Mouse (Mus musculus) CH12.LX (cell line): ENCODE results near the gene Sphk1. TPM values are rescaled to one million over a fixed set of nuclear protein-coding genes. Genes with fewer than 3 reads are reported as not detected.
A peak's percentile ranks its signal among the peaks of the same experiment; 100 is the strongest.

Experiments used
- DNase-seq: peaks from one replicate; pipeline ENCODE4 v3.0.0-alpha.2; 2013; ENCODE audit errors: extremely low read depth
- H3K27ac ChIP-seq: 2 replicates; pipeline ENCODE4 v1.5.1; 2012; ENCODE audit warnings: low read depth, mild to moderate bottlenecking, control low read depth, moderate library complexity; ENCODE audit not compliant: insufficient read depth
- H3K27me3 ChIP-seq: replicated peaks from 2 replicates; pipeline ENCODE3; 2012; ENCODE audit warnings: inconsistent platforms
- H3K36me3 ChIP-seq, 2 experiments: replicated peaks in 1 of 2; 2 replicates each; pipeline versions ENCODE3 to v1.6.1; 2012; ENCODE audit warnings: inconsistent platforms in 1 of 2, low read length in 1 of 2, mild to moderate bottlenecking in 1 of 2, mixed read lengths in 1 of 2, moderate library complexity in 1 of 2; ENCODE audit not compliant: control insufficient read depth in 1 of 2, insufficient read depth in 1 of 2
- H3K4me1 ChIP-seq, 2 experiments: 2 replicates each; pipeline ENCODE4 v1.6.1; 2012; ENCODE audit warnings: inconsistent platforms in 1 of 2, moderate library complexity in 1 of 2; ENCODE audit not compliant: insufficient read depth in 2 of 2, control insufficient read depth in 1 of 2
- H3K4me2 ChIP-seq: 2 replicates; pipeline ENCODE4 v1.6.1; 2012; ENCODE audit warnings: low read depth, mild to moderate bottlenecking, control low read depth; ENCODE audit not compliant: poor library complexity, insufficient read depth, severe bottlenecking
- H3K4me3 ChIP-seq, 3 experiments: fragments of 150-350 bp in 1 of 3; sonication (generic) in 1 of 3; replicated peaks in 1 of 3; 2 replicates each; pipeline versions ENCODE3 to v1.5.1; 2011 to 2012; ENCODE audit warnings: low read depth in 2 of 3, low read length in 2 of 3, mild to moderate bottlenecking in 2 of 3, moderate library complexity in 2 of 3, control low read depth in 1 of 3, improper control_type of control experiment in 1 of 3, inconsistent platforms in 1 of 3, mixed read lengths in 1 of 3; ENCODE audit not compliant: poor library complexity in 1 of 3
- H3K79me2 ChIP-seq: replicated peaks from 2 replicates; pipeline ENCODE4 v1.6.1; 2012; ENCODE audit warnings: mild to moderate bottlenecking, moderate library complexity; ENCODE audit not compliant: control insufficient read depth, poor library complexity, insufficient read depth, severe bottlenecking; ENCODE audit errors: extremely low read depth
- H3K9ac ChIP-seq: 2 replicates; pipeline ENCODE4 v1.6.1; 2012; ENCODE audit warnings: low read depth, mild to moderate bottlenecking, control low read depth, moderate library complexity; ENCODE audit not compliant: insufficient read depth
- H3K9me3 ChIP-seq: replicated peaks from 2 replicates; pipeline ENCODE3; 2012; ENCODE audit warnings: low read length, inconsistent platforms, mixed read lengths
- BHLHE40 ChIP-seq: IDR thresholded peaks from 2 replicates; pipeline ENCODE4 v1.6.1; 2011; ENCODE audit warnings: mild to moderate bottlenecking, low read depth, low read length, improper control_type of control experiment
- CHD1 ChIP-seq: IDR thresholded peaks from 2 replicates; pipeline ENCODE4 v1.6.1; 2012; ENCODE audit warnings: low read depth, low read length, improper control_type of control experiment, inconsistent platforms
- CHD2 ChIP-seq: IDR thresholded peaks from 2 replicates; pipeline ENCODE4 v1.6.1; 2011; ENCODE audit warnings: low read length, improper control_type of control experiment
- CTCF ChIP-seq, 2 experiments: IDR thresholded peaks in 1 of 2; conservative IDR thresholded peaks in 1 of 2; 2 replicates each; pipeline ENCODE4 v1.5.1; 2011 to 2012; ENCODE audit warnings: low read depth in 2 of 2, low read length in 2 of 2, improper control_type of control experiment in 1 of 2, inconsistent platforms in 1 of 2, mild to moderate bottlenecking in 1 of 2, moderate library complexity in 1 of 2
- ELF1 ChIP-seq: IDR thresholded peaks from 2 replicates; pipeline ENCODE4 v1.6.1; 2014; ENCODE audit warnings: low read depth, mild to moderate bottlenecking, inconsistent platforms, low read length, improper control_type of control experiment
- EP300 ChIP-seq: IDR thresholded peaks from 2 replicates; pipeline ENCODE4 v1.6.1; 2011; ENCODE audit warnings: low read length, improper control_type of control experiment
- ETS1 ChIP-seq: conservative IDR thresholded peaks from 2 replicates; pipeline ENCODE4 v1.6.1; 2012; ENCODE audit warnings: low read depth, mild to moderate bottlenecking, inconsistent platforms, low read length, improper control_type of control experiment, moderate library complexity
- GABPA ChIP-seq: IDR thresholded peaks from 2 replicates; pipeline ENCODE4 v1.6.1; 2012; ENCODE audit warnings: low read depth, low read length, improper control_type of control experiment, inconsistent platforms; ENCODE audit not compliant: insufficient replicate concordance
- HCFC1 ChIP-seq: IDR thresholded peaks from 2 replicates; pipeline ENCODE4 v1.6.1; 2012; ENCODE audit warnings: low read depth, mild to moderate bottlenecking, inconsistent platforms, low read length, improper control_type of control experiment
- IRF4 ChIP-seq: IDR thresholded peaks from 2 replicates; pipeline ENCODE4 v1.6.1; 2014; ENCODE audit warnings: low read depth, mild to moderate bottlenecking, inconsistent platforms, low read length, improper control_type of control experiment
- JUN ChIP-seq: IDR thresholded peaks from 2 replicates; pipeline ENCODE4 v1.6.1; 2011; ENCODE audit warnings: low read depth, mild to moderate bottlenecking, low read length, improper control_type of control experiment, moderate library complexity; ENCODE audit not compliant: insufficient read depth
- JUND ChIP-seq: conservative IDR thresholded peaks from 2 replicates; pipeline ENCODE4 v1.6.1; 2011; ENCODE audit warnings: low read depth, low read length, improper control_type of control experiment
- MEF2A ChIP-seq: IDR thresholded peaks from 2 replicates; pipeline ENCODE4 v1.6.1; 2014; ENCODE audit warnings: low read depth, mild to moderate bottlenecking, inconsistent platforms, low read length, improper control_type of control experiment, borderline replicate concordance
- MXI1 ChIP-seq: IDR thresholded peaks from 2 replicates; pipeline ENCODE4 v1.6.1; 2011; ENCODE audit warnings: mild to moderate bottlenecking, low read depth, low read length, improper control_type of control experiment
- NELFE ChIP-seq: IDR thresholded peaks from 2 replicates; pipeline ENCODE4 v1.6.1; 2011; ENCODE audit warnings: low read depth, low read length, improper control_type of control experiment
- NRF1 ChIP-seq: IDR thresholded peaks from 2 replicates; pipeline ENCODE4 v1.6.1; 2014; ENCODE audit warnings: low read depth, mild to moderate bottlenecking, inconsistent platforms, low read length, improper control_type of control experiment, moderate library complexity
- POLR2A ChIP-seq: IDR thresholded peaks from 2 replicates; pipeline ENCODE4 v1.6.1; 2011; ENCODE audit warnings: low read depth, mild to moderate bottlenecking, improper control_type of control experiment, low read length
- POLR2AphosphoS2 ChIP-seq: IDR thresholded peaks from 2 replicates; pipeline ENCODE4 v1.6.1; 2011; ENCODE audit warnings: low read depth, low read length, improper control_type of control experiment
- RCOR1 ChIP-seq: conservative IDR thresholded peaks from 2 replicates; pipeline ENCODE4 v1.6.1; 2012; ENCODE audit warnings: low read depth, mild to moderate bottlenecking, inconsistent platforms, low read length, improper control_type of control experiment
- SIN3A ChIP-seq: IDR thresholded peaks from 2 replicates; pipeline ENCODE4 v1.6.1; 2012; ENCODE audit warnings: low read length, improper control_type of control experiment, inconsistent platforms
- SMC3 ChIP-seq: IDR thresholded peaks from 2 replicates; pipeline ENCODE4 v1.6.1; 2011; ENCODE audit warnings: low read depth, low read length, improper control_type of control experiment
- TBP ChIP-seq: conservative IDR thresholded peaks from 2 replicates; pipeline ENCODE4 v1.6.1; 2011; ENCODE audit warnings: low read depth, low read length, improper control_type of control experiment
- TCF12 ChIP-seq: IDR thresholded peaks from 2 replicates; pipeline ENCODE4 v1.6.1; 2014; ENCODE audit warnings: low read depth, mild to moderate bottlenecking, inconsistent platforms, low read length, improper control_type of control experiment
- USF2 ChIP-seq: conservative IDR thresholded peaks from 2 replicates; pipeline ENCODE4 v1.6.1; 2011; ENCODE audit warnings: low read depth, low read length, improper control_type of control experiment
- ZC3H11A ChIP-seq: IDR thresholded peaks from 2 replicates; pipeline ENCODE4 v1.6.1; 2012; ENCODE audit warnings: low read depth, mild to moderate bottlenecking, inconsistent platforms, low read length, improper control_type of control experiment
- ZKSCAN1 ChIP-seq: IDR thresholded peaks from 2 replicates; pipeline ENCODE4 v1.6.1; 2012; ENCODE audit warnings: low read depth, inconsistent platforms, low read length, improper control_type of control experiment, borderline replicate concordance
- ZMIZ1 ChIP-seq: IDR thresholded peaks from 2 replicates; pipeline ENCODE4 v1.6.1; 2012; ENCODE audit warnings: low read depth, mild to moderate bottlenecking, inconsistent platforms, low read length, improper control_type of control experiment
- dilution Hi-C: fragments of 300-500 bp; cut with MboI; formaldehyde crosslinking; loops from 2 replicates; pipeline ENCODE4 v1.14.3; 2020; ENCODE audit warnings: low sequenced_read_pairs; ENCODE audit not compliant: extremely low pct_unique_long_range_greater_than_20kb, extremely low pct_ligation_motif_present
- in situ Hi-C: fragments of 300-500 bp; cut with MboI; formaldehyde crosslinking; loops from 3 replicates; pipeline ENCODE4 v1.14.3; 2019; ENCODE audit warnings: low sequenced_read_pairs, low pct_ligation_motif_present, low pct_unique_long_range_greater_than_20kb, mixed read lengths
- polyA plus RNA-seq: library from polyadenylated mRNA; unstranded; fragments of >175 nt; gene quantifications from 2 replicates; pipeline ENCODE4 v1.2.1, GENCODE M21; 2012; ENCODE audit warnings: low read depth; ENCODE audit not compliant: insufficient read length
- total RNA-seq, 2 experiments: library from RNA; depleted of rRNA; stranded (reverse); fragments of 300-350 nt in 1 of 2; fragments of >200 nt in 1 of 2; gene quantifications; 2 replicates each; pipeline ENCODE4 v1.2.3; 2012 to 2014

Gene Sphk1
- total RNA-seq (2012; rRNA removed) (0.84 and 2.1 TPM in 2 replicates), total RNA-seq (2014; rRNA removed) (0.20 and 0.89 TPM in 2 replicates), polyA plus RNA-seq (0.26 and 0.50 TPM in 2 replicates)

GRCm38 (mm10) chr11:116530187-116531147 is at the start of gene Sphk1:
Sphk1 (plus strand) TSS chr11:116530925.
- dilution Hi-C loops (no loop called here), in situ Hi-C loops (loop anchor here (5.0 to 10.0 kb wide), 2 partner anchors 33 to 206 kb away; no protein-coding TSS in a partner anchor)
- no peaks in the 10 kb centered on the region for H3K79me2 ChIP-seq
- TF ChIP-seq JUN (no peak), SMC3 (no peak), ELF1 (no peak), EP300 (no peak), MXI1 (no peak), CTCF (conservative IDR thresholded peaks at IDR 0.05 in 1 of 2, IDR thresholded peaks at IDR 0.05 in 1 of 2; ENCODE audit: low read depth in 2 of 2, low read length in 2 of 2) (no peak), TBP (no peak), NELFE (no peak), ZKSCAN1 (no peak), POLR2AphosphoS2 (no peak), TCF12 (no peak), BHLHE40 (no peak), SIN3A (no peak), GABPA (no peak), MEF2A (no peak), POLR2A (no peak), CHD1 (no peak), USF2 (no peak), CHD2 (no peak), ZMIZ1 (no peak)
- no peaks in the 10 kb centered on the region for H3K36me3 ChIP-seq
- no peak within 1 kb of the TSS for H3K9ac ChIP-seq
- H3K4me2 ChIP-seq: peak within 1 kb of the TSS; percentile 89
- H3K27me3 ChIP-seq: peaks cover 69% of the 10 kb centered on the region
- no peak for DNase-seq
- no peak within 1 kb of the TSS for H3K27ac ChIP-seq
- no peaks in the 10 kb centered on the region for H3K9me3 ChIP-seq
- H3K4me1 ChIP-seq: peaks cover 5 to 32% of the 10 kb centered on the region in 2 experiments
- no peak within 1 kb of the TSS for H3K4me3 ChIP-seq

- no peak for DNase-seq
- TF ChIP-seq RCOR1 (no peak), IRF4 (no peak), HCFC1 (no peak), BHLHE40 (no peak), JUND (no peak), TCF12 (no peak), MEF2A (no peak), ZC3H11A (no peak), CHD2 (no peak), ZMIZ1 (no peak), SMC3 (no peak), ETS1 (no peak), NRF1 (no peak)
- TF ChIP-seq, all 38 proteins: peak for 0
- dilution Hi-C loops (no loop called here), in situ Hi-C loops (no loop called here)
- no peak overlapping the region for H3K4me3 ChIP-seq
- H3K9ac ChIP-seq: no peak overlapping the region
- no peaks in the 10 kb centered on the region for H3K27me3 ChIP-seq
- H3K79me2 ChIP-seq: no peaks in the 10 kb centered on the region
- no peak overlapping the region for H3K27ac ChIP-seq
- H3K9me3 ChIP-seq: no peaks in the 10 kb centered on the region
- H3K4me1 ChIP-seq: no peaks in the 10 kb centered on the region
- no peak overlapping the region for H3K4me2 ChIP-seq
- peaks cover 87 to 95% of the 10 kb centered on the region in 2 experiments for H3K36me3 ChIP-seq
Measured at GRCm38 (mm10) chr11:116480975-116481374, 49.8 kb upstream of the Sphk1 start.
